Mouse (Mus musculus) MEL (cell line): ENCODE results near the gene Cd70.

Source experiments
- CHD2 ChIP-seq: IDR thresholded peaks from 2 replicates; pipeline ENCODE4 v1.6.1; 2011; ENCODE audit warnings: low read length, improper control_type of control experiment
- CTCF ChIP-seq, 3 experiments: IDR thresholded peaks in 2 of 3; conservative IDR thresholded peaks in 1 of 3; 2 replicates each; pipeline ENCODE4 v1.5.1; 2011 to 2012; ENCODE audit warnings: low read length in 3 of 3, low read depth in 2 of 3, mild to moderate bottlenecking in 2 of 3, improper control_type of control experiment in 1 of 3, inconsistent platforms in 1 of 3, mixed read lengths in 1 of 3, moderate library complexity in 1 of 3; ENCODE audit not compliant: control insufficient read depth in 1 of 3, insufficient read depth in 1 of 3, poor library complexity in 1 of 3, severe bottlenecking in 1 of 3
- ELF1 ChIP-seq: IDR thresholded peaks from 2 replicates; pipeline ENCODE4 v1.6.1; 2014; ENCODE audit warnings: low read depth, mild to moderate bottlenecking, inconsistent platforms, low read length, improper control_type of control experiment, moderate library complexity
- GATA1 ChIP-seq: IDR thresholded peaks from 2 replicates; pipeline ENCODE4 v1.6.1; 2011; ENCODE audit warnings: low read depth, low read length, improper control_type of control experiment
- HCFC1 ChIP-seq: IDR thresholded peaks from 2 replicates; pipeline ENCODE4 v1.6.1; 2012; ENCODE audit warnings: low read depth, mild to moderate bottlenecking, inconsistent platforms, low read length, improper control_type of control experiment, moderate library complexity
- MAX ChIP-seq: IDR thresholded peaks from 2 replicates; pipeline ENCODE4 v1.6.1; 2011; ENCODE audit warnings: low read length, improper control_type of control experiment
- MXI1 ChIP-seq: IDR thresholded peaks from 2 replicates; pipeline ENCODE4 v1.6.1; 2011; ENCODE audit warnings: mild to moderate bottlenecking, low read depth, low read length, improper control_type of control experiment
- POLR2A ChIP-seq, 2 experiments: IDR thresholded peaks; 2 replicates each; pipeline ENCODE4 v1.6.1; 2011 to 2012; ENCODE audit warnings: low read length in 2 of 2, mild to moderate bottlenecking in 2 of 2, control low read depth in 1 of 2, improper control_type of control experiment in 1 of 2, low read depth in 1 of 2, moderate library complexity in 1 of 2; ENCODE audit not compliant: control insufficient read depth in 1 of 2, insufficient read depth in 1 of 2, poor library complexity in 1 of 2
- SMC3 ChIP-seq: IDR thresholded peaks from 2 replicates; pipeline ENCODE4 v1.6.1; 2011; ENCODE audit warnings: low read depth, low read length, improper control_type of control experiment
- TBP ChIP-seq: IDR thresholded peaks from 2 replicates; pipeline ENCODE4 v1.8.0; 2011; ENCODE audit warnings: low read depth, low read length, improper control_type of control experiment

DNA sequence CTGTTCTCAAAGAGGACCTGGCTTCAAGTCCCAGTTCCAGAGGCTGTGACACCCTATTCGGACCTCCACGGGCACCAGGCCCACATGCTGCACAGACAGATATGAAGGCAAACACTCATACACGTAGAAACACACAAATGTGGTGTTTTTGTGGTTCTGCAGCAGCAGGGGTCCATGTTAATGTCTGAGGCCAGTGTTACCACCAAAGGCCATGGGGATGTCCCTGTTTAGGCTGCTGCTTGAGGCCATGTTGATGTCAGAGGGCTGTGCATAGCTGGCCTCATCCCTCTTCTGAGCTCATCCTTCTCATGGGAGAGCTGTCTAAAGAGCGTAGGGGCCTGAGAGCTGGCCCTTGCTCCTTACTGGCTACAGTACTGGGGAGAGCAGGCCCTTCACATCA lies 10.9 kb downstream of the Cd70 start:
- no peak for TF ChIP-seq GATA1
- TF ChIP-seq MAX = no peak
- TF ChIP-seq CHD2 = no peak
- TF ChIP-seq HCFC1 = no peak
- no peak for TF ChIP-seq POLR2A (IDR thresholded peaks at IDR 0.05; ENCODE audit: control insufficient read depth in 1 of 2, insufficient read depth in 1 of 2, low read depth in 1 of 2, low read length in 2 of 2, poor library complexity in 1 of 2)
- no peak for TF ChIP-seq CTCF (IDR thresholded peaks at IDR 0.05 in 2 of 3, conservative IDR thresholded peaks at IDR 0.05 in 1 of 3; ENCODE audit: control insufficient read depth in 1 of 3, insufficient read depth in 1 of 3, low read depth in 2 of 3, low read length in 3 of 3, poor library complexity in 1 of 3, severe bottlenecking in 1 of 3)
- no peak for TF ChIP-seq TBP
- no peak for TF ChIP-seq SMC3
- no peak for TF ChIP-seq ELF1
- no peak for TF ChIP-seq MXI1
